Mouse (Mus musculus) neural tube, embryonic 15.5 days (tissue): ENCODE measurements around the gene Mrtfa. TPM values are rescaled to one million over a fixed set of nuclear protein-coding genes. Genes with fewer than 3 reads are reported as not detected.
"Not testable (repeated sequence)": the region's sequence is repeated elsewhere in the genome, so short reads cannot be mapped to it uniquely, and the experiment has no call there.

Experiments used
- ATAC-seq: fragments of 200-750 bp; cut with Nextera tagmentation; 2 replicates; pipeline ENCODE4 v1.8.0; 2017; ENCODE audit warnings: mild to moderate bottlenecking, moderate TSS enrichment, moderate library complexity; ENCODE audit not compliant: low FRiP score
- H3K27ac ChIP-seq: fragments of 300-500 bp; sonication (generic); replicated peaks from 2 replicates; pipeline ENCODE4 v1.5.1; 2015; ENCODE audit warnings: mild to moderate bottlenecking, inconsistent platforms
- H3K27me3 ChIP-seq: fragments of 300-500 bp; sonication (generic); replicated peaks from 2 replicates; pipeline ENCODE4 v1.6.1; 2015; ENCODE audit warnings: inconsistent platforms
- H3K36me3 ChIP-seq: fragments of 300-500 bp; sonication (generic); 2 replicates; pipeline ENCODE4 v1.6.1; 2015; ENCODE audit warnings: inconsistent platforms
- H3K4me1 ChIP-seq: fragments of 300-500 bp; sonication (generic); 2 replicates; pipeline ENCODE4 v1.6.1; 2015; ENCODE audit warnings: inconsistent platforms
- H3K4me2 ChIP-seq: fragments of 300-500 bp; sonication (generic); 2 replicates; pipeline ENCODE4 v1.6.1; 2015; ENCODE audit warnings: inconsistent platforms, mild to moderate bottlenecking, moderate library complexity
- H3K4me3 ChIP-seq: fragments of 300-500 bp; sonication (generic); replicated peaks from 2 replicates; pipeline ENCODE4 v1.5.1; 2015; ENCODE audit warnings: mild to moderate bottlenecking, inconsistent platforms
- H3K9ac ChIP-seq: fragments of 300-500 bp; sonication (generic); replicated peaks from 2 replicates; pipeline ENCODE4 v1.6.1; 2015; ENCODE audit warnings: mild to moderate bottlenecking, inconsistent platforms
- H3K9me3 ChIP-seq: fragments of 300-500 bp; sonication (generic); replicated peaks from 2 replicates; pipeline ENCODE4 v1.6.1; 2016; ENCODE audit warnings: inconsistent platforms
- WGBS: fragments of 180-500 bp; shearing (Covaris S2); methylation state at CpG from one replicate; pipeline ENCODE4 v1.1.7; 2015; ENCODE audit warnings: mixed read lengths; 5-methylcytosine and 5-hydroxymethylcytosine counted together
- polyA plus RNA-seq: library from polyadenylated mRNA; unstranded; fragments of >200 nt; fragmentation: Nextera tagmentation; extraction: Ambion mirVana; gene quantifications from 2 replicates; pipeline ENCODE4 v1.2.1, GENCODE M21; 2015

The Mrtfa gene
- polyA plus RNA-seq, 1 experiment from 2014 or later = 27.9 TPM

DNA sequence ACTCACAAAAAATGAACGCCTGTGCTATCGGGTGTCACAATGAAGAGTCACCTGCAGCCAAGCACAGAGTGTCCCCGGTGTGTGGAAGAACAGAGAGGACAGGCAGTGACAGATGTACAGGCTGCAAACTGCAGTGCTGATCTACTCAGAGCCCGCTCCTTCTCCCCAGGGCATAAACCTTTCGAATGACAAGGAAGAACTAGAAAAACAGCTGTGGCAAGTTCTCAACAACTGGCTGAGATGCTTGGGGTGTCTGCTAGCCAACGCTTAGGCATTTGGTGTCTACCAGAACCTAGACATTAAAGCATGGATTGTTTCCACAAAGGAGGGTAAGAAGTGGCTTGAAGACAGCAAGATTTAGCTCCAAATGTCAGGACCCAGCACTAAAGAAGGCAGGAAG, 35.2 kb upstream of the Mrtfa start:
- ATAC-seq = no peak
- Histone ChIP-seq H3K27me3 (no peaks in the 10 kb centered on the region), H3K4me1 (no peaks in the 10 kb centered on the region), H3K9me3 (no peaks in the 10 kb centered on the region), H3K9ac (no peak overlapping the region), H3K36me3 (no peaks in the 10 kb centered on the region), H3K4me3 (no peak overlapping the region), H3K4me2 (no peak overlapping the region), H3K27ac (no peak overlapping the region)
- WGBS = 78% methylated on average over 6 of the region's 6 CpGs

DNA sequence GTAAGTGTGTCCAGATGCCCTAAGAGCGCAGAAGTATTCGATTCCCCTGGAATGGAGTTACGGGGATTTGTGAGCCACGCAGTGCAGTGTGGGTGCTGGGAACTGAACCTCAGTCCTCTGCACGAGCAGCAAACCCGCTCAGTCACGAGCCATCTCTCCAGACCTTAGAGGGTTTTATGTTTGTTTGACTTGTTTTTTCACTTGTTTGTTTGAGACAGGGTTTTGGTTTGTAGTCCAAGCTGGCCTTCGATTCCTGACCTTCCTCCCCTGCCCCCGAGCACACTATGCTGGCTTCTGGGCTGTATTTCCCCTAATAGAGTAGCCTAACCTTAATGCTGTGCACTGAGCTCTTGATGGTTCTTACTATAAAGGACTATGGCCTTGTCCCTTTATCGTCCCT, 34.5 kb upstream of the Mrtfa start:
- Histone ChIP-seq H3K9me3 (no peaks in the 10 kb centered on the region), H3K4me2 (no peak overlapping the region), H3K9ac (no peak overlapping the region), H3K36me3 (no peaks in the 10 kb centered on the region), H3K4me1 (no peaks in the 10 kb centered on the region), H3K27me3 (no peaks in the 10 kb centered on the region), H3K4me3 (no peak overlapping the region), H3K27ac (no peak overlapping the region)
- WGBS = 93% methylated on average over 10 of the region's 10 CpGs
- no peak for ATAC-seq

DNA sequence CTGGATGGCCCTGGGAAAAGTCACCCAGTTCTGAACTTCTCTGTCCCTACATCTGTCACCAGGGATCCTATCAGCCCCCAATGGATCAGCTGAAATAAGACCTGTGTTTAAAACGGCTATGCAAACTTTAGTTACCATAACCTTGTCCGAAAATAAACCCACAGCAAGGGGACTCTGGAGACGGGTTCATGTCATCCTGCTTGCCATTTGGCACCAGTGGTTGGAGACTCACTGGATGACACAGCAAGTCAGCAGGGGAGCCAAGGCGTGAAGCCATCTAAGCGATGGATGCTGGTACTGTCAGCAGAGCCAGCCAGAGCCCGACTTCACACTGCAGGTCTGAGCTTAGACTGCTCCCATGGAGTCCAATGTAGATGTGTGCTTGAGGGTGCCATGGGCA, 30.9 kb upstream of the Mrtfa start:
- Histone ChIP-seq H3K4me1 (no peaks in the 10 kb centered on the region), H3K4me3 (no peak overlapping the region), H3K27me3 (no peaks in the 10 kb centered on the region), H3K36me3 (no peaks in the 10 kb centered on the region), H3K9ac (no peak overlapping the region), H3K27ac (no peak overlapping the region), H3K4me2 (no peak overlapping the region), H3K9me3 (no peaks in the 10 kb centered on the region)
- ATAC-seq = no peak
- WGBS = 77% methylated on average over 6 of the region's 6 CpGs

DNA sequence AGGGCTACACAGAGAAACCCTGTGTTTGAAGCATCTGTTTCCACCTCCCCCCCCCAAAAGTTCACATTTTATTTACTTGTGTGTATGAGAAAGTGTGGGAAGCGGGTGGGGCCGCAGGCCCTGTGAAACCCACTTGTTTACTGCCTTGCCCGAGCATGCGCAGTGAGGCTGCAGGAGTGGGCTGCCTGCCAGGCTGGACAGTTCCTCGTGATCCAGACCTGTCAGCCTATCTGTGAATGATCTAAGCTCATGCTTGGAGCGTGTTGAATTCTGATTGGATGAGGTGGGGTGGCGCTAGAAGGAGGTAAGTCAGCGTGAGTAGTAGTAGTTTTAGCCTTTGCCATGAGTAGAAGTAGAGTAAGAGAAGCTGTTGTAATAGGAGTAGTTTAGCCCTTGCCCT, 29.5 kb upstream of the Mrtfa start:
- H3K4me2 ChIP-seq, H3K9ac ChIP-seq, H3K27ac ChIP-seq, H3K4me3 ChIP-seq, H3K4me1 ChIP-seq, H3K36me3 ChIP-seq, H3K27me3 ChIP-seq, ATAC-seq, H3K9me3 ChIP-seq: not testable (repeated sequence)
- WGBS = 77% methylated on average over 8 of the region's 8 CpGs

DNA sequence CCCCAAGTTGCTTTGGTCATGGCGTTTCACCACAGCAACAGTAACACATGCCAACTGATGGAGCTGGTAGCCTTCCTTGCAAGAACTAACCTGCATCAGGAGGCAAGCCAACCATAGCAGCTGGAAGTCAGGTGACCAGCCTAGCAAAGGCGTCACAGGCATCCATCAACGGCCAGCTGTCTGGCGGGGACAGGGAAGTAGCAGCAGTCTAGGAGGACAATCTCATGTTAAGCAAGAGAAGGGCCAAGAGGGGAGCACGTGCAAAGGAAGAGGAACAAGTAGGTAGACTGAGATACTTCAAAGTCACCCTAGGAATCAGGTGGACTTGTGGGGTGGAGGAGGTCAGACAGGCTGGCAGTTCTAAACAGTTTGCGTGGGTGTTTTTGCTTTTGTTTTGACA, 28.5 kb upstream of the Mrtfa start:
- Histone ChIP-seq H3K4me3 (no peak overlapping the region), H3K27me3 (no peaks in the 10 kb centered on the region), H3K9me3 (no peaks in the 10 kb centered on the region), H3K36me3 (no peaks in the 10 kb centered on the region), H3K4me2 (no peak overlapping the region), H3K4me1 (no peaks in the 10 kb centered on the region), H3K27ac (no peak overlapping the region), H3K9ac (no peak overlapping the region)
- WGBS = 80% methylated on average over 6 of the region's 6 CpGs
- no peak for ATAC-seq

DNA sequence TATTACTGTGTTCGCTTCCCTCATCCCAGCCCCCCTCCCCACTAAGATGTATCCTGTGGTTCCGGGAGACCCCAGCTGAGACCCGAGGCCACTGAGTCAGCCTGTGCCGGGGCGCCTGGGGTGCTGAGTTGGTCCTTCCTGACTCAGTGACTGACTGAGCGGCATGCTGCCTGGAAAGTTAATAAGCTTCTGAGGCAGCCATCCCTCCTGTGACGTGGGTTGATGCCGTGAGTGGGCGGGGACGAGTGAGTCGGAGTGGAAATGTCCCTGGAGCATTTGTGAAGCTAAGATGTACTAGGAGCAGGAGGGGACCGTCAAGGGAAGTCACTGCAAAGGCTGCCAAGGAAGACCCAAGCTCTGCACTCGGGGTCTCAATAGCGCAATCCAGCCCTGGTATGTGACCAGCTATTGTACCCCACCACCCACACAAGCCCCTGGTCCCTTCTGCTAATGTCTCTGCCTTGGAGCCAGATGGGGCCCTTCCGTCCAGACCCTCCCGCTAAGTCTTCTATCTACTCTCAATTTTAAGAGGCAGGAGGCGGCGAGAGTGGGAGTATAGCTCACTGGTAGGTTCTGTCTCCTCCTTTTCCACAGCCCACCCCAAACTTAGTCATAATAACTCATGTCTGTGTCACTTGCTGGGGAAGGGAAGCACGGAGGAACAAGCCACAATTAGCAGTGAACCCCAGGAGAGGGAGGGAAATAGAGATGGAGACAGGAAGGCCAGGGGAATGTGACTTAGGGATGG, 26.5 kb upstream of the Mrtfa start:
- no peak overlapping the region for H3K4me3 ChIP-seq
- no peak overlapping the region for H3K27ac ChIP-seq
- no peaks in the 10 kb centered on the region for H3K27me3 ChIP-seq
- H3K36me3 ChIP-seq = no peaks in the 10 kb centered on the region
- no peak overlapping the region for H3K4me2 ChIP-seq
- H3K9ac ChIP-seq = no peak overlapping the region
- ATAC-seq = no peak
- no peaks in the 10 kb centered on the region for H3K4me1 ChIP-seq
- 84% methylated on average over 19 of the region's 19 CpGs for WGBS
- H3K9me3 ChIP-seq = no peaks in the 10 kb centered on the region

DNA sequence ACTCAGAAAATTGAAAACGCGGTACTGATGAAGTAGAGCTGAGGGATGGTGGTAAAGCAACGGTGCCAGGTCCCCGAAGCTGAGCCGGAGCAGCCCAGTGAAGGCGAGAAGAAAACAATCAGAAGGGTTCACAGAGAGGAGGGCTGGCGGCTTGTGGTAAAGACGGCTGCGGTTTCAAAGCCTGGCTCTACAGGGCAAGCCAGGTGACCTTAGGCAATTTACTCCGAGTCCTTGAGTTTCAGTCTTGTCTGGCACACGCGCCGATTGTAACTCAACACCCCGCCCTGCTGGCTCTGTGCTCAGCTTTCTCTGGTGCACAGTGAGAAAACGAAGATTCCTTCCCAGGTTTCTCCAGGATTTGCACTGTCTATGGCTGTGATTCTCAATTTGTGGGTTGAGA, 22.4 kb upstream of the Mrtfa start:
- WGBS = 78% methylated on average over 15 of the region's 15 CpGs

DNA sequence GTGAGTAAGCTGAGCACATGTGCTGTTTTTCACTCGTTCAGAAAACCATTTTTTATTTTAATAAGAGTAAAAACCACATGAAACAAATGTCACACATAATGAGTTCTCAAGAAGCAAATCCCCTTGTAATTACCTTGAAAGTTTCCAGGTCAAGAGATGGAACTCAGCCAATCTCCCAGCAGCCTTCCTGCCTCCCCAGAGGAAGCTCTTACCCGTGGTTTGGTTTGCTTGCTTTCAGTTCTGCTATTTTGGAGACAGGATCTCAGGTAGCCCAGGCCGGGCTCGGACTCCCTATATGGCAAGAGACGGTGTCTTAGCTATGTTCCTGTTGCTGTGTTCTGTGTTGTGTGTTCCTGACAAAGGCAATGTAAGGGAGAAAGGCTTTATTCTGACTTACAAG, 19.9 kb upstream of the Mrtfa start:
- Histone ChIP-seq H3K36me3 (no peaks in the 10 kb centered on the region), H3K4me2 (no peak overlapping the region), H3K4me3 (no peak overlapping the region), H3K27ac (no peak overlapping the region), H3K4me1 (no peaks in the 10 kb centered on the region), H3K9me3 (no peaks in the 10 kb centered on the region), H3K27me3 (no peaks in the 10 kb centered on the region), H3K9ac (no peak overlapping the region)
- no peak for ATAC-seq
- 69% methylated on average over 5 of the region's 5 CpGs for WGBS

More for the DNA sequence above, 22.4 kb upstream of the Mrtfa start:
- H3K36me3 ChIP-seq = no peaks in the 10 kb centered on the region
- no peak overlapping the region for H3K27ac ChIP-seq
- H3K4me1 ChIP-seq = no peaks in the 10 kb centered on the region
- no peak overlapping the region for H3K9ac ChIP-seq
- H3K9me3 ChIP-seq = no peaks in the 10 kb centered on the region
- ATAC-seq = no peak
- H3K4me3 ChIP-seq = no peak overlapping the region
- H3K27me3 ChIP-seq = no peaks in the 10 kb centered on the region
- H3K4me2 ChIP-seq = no peak overlapping the region

DNA sequence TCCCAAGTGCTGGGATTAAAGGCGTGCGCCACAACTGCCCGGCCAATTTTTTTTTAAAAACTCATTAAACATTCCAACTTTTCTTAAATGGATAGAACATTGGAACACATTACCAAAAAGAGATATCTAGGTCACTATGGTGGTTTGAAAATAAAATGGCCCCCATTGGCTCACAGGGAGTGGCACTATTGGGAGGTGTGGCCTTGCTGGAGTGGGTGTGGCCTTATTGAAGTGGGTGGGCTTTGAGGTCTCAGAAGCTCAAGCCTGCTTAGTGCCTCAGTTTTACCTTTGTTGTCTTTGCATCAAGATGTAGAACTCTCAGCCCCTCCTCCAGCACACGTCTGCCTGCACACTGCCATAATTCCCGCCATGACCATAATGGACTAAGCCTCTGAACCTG, 11.9 kb upstream of the Mrtfa start:
- no peak overlapping the region for H3K9ac ChIP-seq
- no peak overlapping the region for H3K4me2 ChIP-seq
- no peaks in the 10 kb centered on the region for H3K36me3 ChIP-seq
- no peaks in the 10 kb centered on the region for H3K27me3 ChIP-seq
- no peaks in the 10 kb centered on the region for H3K9me3 ChIP-seq
- H3K4me1 ChIP-seq = no peaks in the 10 kb centered on the region
- no peak for ATAC-seq
- H3K27ac ChIP-seq = no peak overlapping the region
- H3K4me3 ChIP-seq = no peak overlapping the region
- WGBS = 98% methylated on average over 5 of the region's 5 CpGs

DNA sequence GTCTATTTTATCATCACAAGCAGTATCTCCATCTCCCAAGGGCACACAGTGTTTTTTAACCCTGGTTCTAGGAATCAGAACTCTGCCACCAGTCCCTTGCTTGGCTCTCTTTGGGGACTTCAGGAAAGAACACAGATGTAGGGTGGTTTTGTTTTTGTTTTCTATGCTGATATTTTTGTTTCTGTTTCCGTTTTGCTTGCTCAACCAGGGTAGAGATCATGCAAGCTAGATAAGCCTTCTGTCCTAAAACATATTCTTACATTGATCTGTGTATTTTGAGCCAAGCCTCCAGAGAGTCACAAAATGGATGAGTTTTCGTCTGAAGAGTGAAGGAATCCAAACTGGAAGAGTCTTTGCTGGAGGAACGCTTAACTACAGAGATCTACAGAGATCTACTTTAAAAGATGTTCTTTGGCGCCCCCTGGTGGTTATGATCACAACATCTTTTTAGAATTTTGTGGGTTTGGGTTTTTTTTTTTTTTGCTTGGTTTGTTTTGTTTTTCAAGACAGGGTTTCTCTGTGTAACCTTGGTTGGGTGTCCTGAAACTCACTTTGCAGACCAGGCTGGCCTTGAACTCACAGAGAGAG, 8.9 kb upstream of the Mrtfa start:
- ATAC-seq = no peak
- WGBS = 24% methylated on average over 4 of the region's 4 CpGs
- H3K4me1 ChIP-seq = no peaks in the 10 kb centered on the region

DNA sequence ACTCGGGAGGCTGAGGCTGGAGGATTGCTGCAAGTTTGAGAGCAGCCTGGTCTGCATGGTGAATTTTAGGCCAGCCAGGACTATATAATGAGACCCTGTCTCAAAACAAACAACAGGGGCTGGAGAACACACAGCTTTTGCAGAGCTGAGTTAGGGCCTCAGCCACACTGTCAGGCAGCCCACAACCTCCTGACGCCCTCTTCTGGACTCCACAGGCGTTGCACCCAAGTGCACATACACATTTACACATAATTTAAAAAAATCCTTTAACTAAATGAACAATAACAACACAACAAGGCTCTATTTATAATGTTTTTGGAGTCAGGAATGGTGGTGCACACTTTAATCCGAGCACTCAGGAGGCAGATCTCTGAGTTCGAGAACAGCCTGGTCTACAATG, 7.9 kb upstream of the Mrtfa start:
- no peak overlapping the region for H3K4me3 ChIP-seq
- no peaks in the 10 kb centered on the region for H3K4me1 ChIP-seq
- no peaks in the 10 kb centered on the region for H3K36me3 ChIP-seq
- H3K4me2 ChIP-seq = no peak overlapping the region
- H3K9me3 ChIP-seq = no peaks in the 10 kb centered on the region
- ATAC-seq = no peak
- 91% methylated on average over 5 of the region's 5 CpGs for WGBS
- H3K27ac ChIP-seq = no peak overlapping the region
- H3K27me3 ChIP-seq = no peaks in the 10 kb centered on the region
- no peak overlapping the region for H3K9ac ChIP-seq

More for the DNA sequence above, 8.9 kb upstream of the Mrtfa start:
- Histone ChIP-seq H3K27ac (no peak overlapping the region), H3K36me3 (no peaks in the 10 kb centered on the region), H3K9ac (no peak overlapping the region), H3K4me2 (no peak overlapping the region), H3K4me3 (no peak overlapping the region), H3K9me3 (no peaks in the 10 kb centered on the region), H3K27me3 (no peaks in the 10 kb centered on the region)

DNA sequence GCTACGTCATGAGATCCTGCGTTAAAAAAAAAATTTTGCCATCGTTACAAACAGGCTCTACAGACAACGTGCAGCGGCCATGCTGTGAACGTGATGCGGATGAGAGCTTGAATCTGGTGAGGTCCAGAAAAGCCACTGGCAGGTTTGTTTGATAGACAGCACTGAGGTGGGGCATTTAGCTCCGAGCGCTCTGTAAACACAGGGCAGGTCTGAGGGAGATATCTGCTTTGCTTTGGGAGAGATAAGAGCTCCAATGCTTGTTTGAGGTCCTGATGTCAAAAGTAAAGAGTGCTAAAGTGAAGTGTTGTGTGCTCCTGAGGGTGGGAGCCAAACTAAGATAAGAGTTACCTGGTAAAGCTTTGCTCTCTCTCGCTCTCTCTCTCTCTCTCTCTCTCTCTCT, 6.6 kb upstream of the Mrtfa start:
- no peak for ATAC-seq
- Histone ChIP-seq H3K4me1 (no peaks in the 10 kb centered on the region), H3K9ac (no peak overlapping the region), H3K4me2 (no peak overlapping the region), H3K27me3 (no peaks in the 10 kb centered on the region), H3K4me3 (no peak overlapping the region), H3K27ac (no peak overlapping the region), H3K9me3 (no peaks in the 10 kb centered on the region), H3K36me3 (no peaks in the 10 kb centered on the region)
- WGBS = 91% methylated on average over 10 of the region's 10 CpGs
